Mouse (Mus musculus): ENCODE data around the gene Cox14. TPM values are rescaled to one million over a fixed set of nuclear protein-coding genes. Genes with fewer than 3 reads are reported as not detected.

Cox14 gene
- polyA plus RNA-seq, 1 experiment from 2014 or later: 197 TPM

Other genes with a start within 250 kb of the Cox14 start
- gene Faim2, start 197.5 kb upstream of the Cox14 start, polyA plus RNA-seq (2015; fragmentation: Nextera tagmentation; extraction: Ambion mirVana): 0.32 and 0.50 TPM in 2 replicates
- gene Aqp2, start 146.6 kb upstream of the Cox14 start, polyA plus RNA-seq (2015; fragmentation: Nextera tagmentation; extraction: Ambion mirVana): 109 and 159 TPM in 2 replicates
- gene Aqp5, start 134.8 kb upstream of the Cox14 start, polyA plus RNA-seq (2015; fragmentation: Nextera tagmentation; extraction: Ambion mirVana): 3.7 and 5.0 TPM in 2 replicates
- gene Aqp6, start 124.2 kb upstream of the Cox14 start, polyA plus RNA-seq (2015; fragmentation: Nextera tagmentation; extraction: Ambion mirVana): 0.10 TPM in 1 of 2 replicates, not detected in the other
- 143 and 157 TPM in 2 replicates for gene Racgap1, start 74.0 kb upstream of the Cox14 start, polyA plus RNA-seq (2015; fragmentation: Nextera tagmentation; extraction: Ambion mirVana)
- 1.7 TPM in 2 replicates for gene Asic1, start 55.2 kb upstream of the Cox14 start, polyA plus RNA-seq (2015; fragmentation: Nextera tagmentation; extraction: Ambion mirVana)
- gene Smarcd1, start 23.5 kb upstream of the Cox14 start, polyA plus RNA-seq (2015; fragmentation: Nextera tagmentation; extraction: Ambion mirVana): 49.8 and 56.3 TPM in 2 replicates
- not detected in 2 replicates for gene Gm17349, start 20.1 kb upstream of the Cox14 start, polyA plus RNA-seq (2015; fragmentation: Nextera tagmentation; extraction: Ambion mirVana)
- gene Gpd1, start 8.1 kb upstream of the Cox14 start, polyA plus RNA-seq (2015; fragmentation: Nextera tagmentation; extraction: Ambion mirVana): 45.4 and 46.1 TPM in 2 replicates
- gene Cers5, start 47.3 kb downstream of the Cox14 start, polyA plus RNA-seq (2015; fragmentation: Nextera tagmentation; extraction: Ambion mirVana): 86.2 and 87.2 TPM in 2 replicates
- 54.7 and 62.1 TPM in 2 replicates for gene Lima1, start 149.8 kb downstream of the Cox14 start, polyA plus RNA-seq (2015; fragmentation: Nextera tagmentation; extraction: Ambion mirVana)
- 0.02 TPM in 1 of 2 replicates, not detected in the other for gene Fam186a, start 241.4 kb downstream of the Cox14 start, polyA plus RNA-seq (2015; fragmentation: Nextera tagmentation; extraction: Ambion mirVana)
- gene Larp4, start 244.4 kb downstream of the Cox14 start, polyA plus RNA-seq (2015; fragmentation: Nextera tagmentation; extraction: Ambion mirVana): 33.7 and 39.6 TPM in 2 replicates